Mouse (Mus musculus): ENCODE measurements around the gene Mfsd6. TPM values are rescaled to one million over a fixed set of nuclear protein-coding genes. Genes with fewer than 3 reads are reported as not detected.

The Mfsd6 gene
- 171 TPM for polyA plus RNA-seq (2014; fragmentation: Illumina TruSeq; extraction: RNeasy Lipid Tissue Mini Kit (QIAGEN cat#74804); ENCODE audit: low read depth, low replicate concordance)

DNA sequence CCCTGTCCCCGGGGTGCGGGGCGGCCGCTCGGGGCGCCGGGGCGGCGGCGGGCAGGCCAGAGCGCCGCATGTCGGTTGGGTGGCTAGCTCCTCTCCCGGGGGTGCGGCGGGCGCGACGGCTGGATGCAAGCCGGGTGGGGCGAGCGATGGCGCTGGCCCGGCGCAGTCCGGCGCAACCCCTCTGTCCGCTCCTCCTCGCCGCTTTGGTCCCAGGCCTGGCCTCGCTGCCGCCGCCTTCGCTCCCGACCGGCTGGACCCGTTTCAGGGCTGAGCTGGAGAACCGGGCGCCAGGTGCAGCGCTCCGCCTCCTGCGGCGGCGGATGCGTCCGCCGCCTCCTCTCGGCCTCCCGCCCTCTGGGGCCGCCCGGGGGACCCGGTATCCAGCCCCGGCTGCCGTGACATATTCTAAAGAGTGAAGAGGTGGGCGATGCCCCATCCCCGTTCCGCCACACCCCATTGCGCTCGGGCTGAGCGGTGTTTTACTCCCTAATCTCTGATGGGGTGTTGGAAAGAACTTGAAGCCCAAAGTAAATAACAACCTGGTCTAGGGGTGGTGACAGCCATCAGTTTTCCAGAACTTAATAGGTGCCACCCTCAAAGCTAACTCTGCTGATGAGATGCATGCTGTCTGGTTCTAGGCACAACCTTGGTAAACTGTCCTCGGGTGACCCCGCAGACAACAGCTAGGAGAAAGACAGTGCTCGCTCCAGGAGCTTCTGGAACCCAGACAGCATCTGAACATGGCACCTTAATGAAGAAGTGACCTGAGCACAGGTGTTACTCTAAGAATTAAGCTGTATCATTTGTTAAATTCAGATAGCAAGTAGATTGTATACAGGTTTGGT, at the start of gene Mfsd6:
TSS of gene Mfsd6 (minus strand) at position 407 of the 845 bp plus-strand sequence.

DNA sequence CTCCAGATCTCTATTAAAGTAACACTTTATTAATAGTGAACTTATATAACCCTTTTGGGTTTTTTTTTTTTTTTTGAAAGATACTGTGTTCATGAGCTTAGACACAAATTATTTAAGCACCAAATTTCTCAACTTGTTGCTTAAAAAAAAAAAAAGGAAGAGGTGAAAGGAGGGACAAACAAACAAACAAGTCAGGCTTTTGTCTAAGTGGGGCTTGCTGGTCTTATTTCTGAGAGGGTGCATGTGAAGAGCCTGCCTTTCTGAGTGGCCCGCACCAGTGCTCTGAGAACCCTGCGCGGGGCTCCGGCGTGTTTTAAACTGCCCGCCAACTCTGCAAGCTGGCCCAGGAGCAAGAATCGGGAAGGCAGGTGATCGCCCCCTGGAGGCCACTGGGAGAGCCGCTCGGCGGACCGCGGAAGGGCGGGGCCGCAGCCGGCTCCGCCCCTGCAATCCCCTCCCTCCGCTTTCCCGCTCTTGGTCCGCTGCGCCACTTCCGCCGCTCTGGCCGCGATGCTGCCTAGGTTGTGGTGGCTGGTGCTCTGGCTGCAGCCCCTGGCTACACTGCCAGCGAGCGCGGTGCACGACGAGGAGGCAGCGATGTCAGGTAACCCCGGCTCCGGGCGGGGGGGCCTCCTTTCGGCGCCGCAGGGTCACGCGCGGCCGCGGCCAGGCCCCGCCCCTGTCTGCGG, 96.9 kb downstream of the Mfsd6 start, which contains the start of gene Nemp2:
TSS of gene Nemp2 (plus strand) at position 456 of the 689 bp plus-strand sequence.

Other genes starting within 250 kb of the Mfsd6 start
- 77.9 TPM for gene Nab1, start 226.8 kb downstream of the Mfsd6 start, polyA plus RNA-seq (2014; fragmentation: Illumina TruSeq; extraction: RNeasy Lipid Tissue Mini Kit (QIAGEN cat#74804); ENCODE audit: low read depth, low replicate concordance)
- 8.0 TPM for gene Nemp2, start 96.8 kb downstream of the Mfsd6 start, polyA plus RNA-seq (2014; fragmentation: Illumina TruSeq; extraction: RNeasy Lipid Tissue Mini Kit (QIAGEN cat#74804); ENCODE audit: low read depth, low replicate concordance)
- gene Inpp1, start 90.2 kb upstream of the Mfsd6 start, polyA plus RNA-seq (2014; fragmentation: Illumina TruSeq; extraction: RNeasy Lipid Tissue Mini Kit (QIAGEN cat#74804); ENCODE audit: low read depth, low replicate concordance): 29.5 TPM
- gene Hibch, start 117.5 kb upstream of the Mfsd6 start, polyA plus RNA-seq (2014; fragmentation: Illumina TruSeq; extraction: RNeasy Lipid Tissue Mini Kit (QIAGEN cat#74804); ENCODE audit: low read depth, low replicate concordance): 98.0 TPM

All from sigmoid colon, adult 10 weeks (tissue).